Mouse (Mus musculus): ENCODE measurements around the gene Nup153. TPM values are rescaled to one million over a fixed set of nuclear protein-coding genes. Genes with fewer than 3 reads are reported as not detected.

Gene Nup153
- polyA plus RNA-seq, 1 experiment = 164 TPM

GRCm38 (mm10) chr13:46690559-46691241 is 37.0 kb downstream of the Nup153 start:
- H3K4me3 ChIP-seq (ENCODE audit: control insufficient read depth, insufficient read depth, low read length) = no peak overlapping the region
- TF ChIP-seq CTCF (IDR thresholded peaks at IDR 0.05; ENCODE audit: borderline replicate concordance, control insufficient read depth, extremely low read depth, insufficient read depth, low read length, poor library complexity) (no peak), POLR2A (IDR thresholded peaks at IDR 0.05; ENCODE audit: control insufficient read depth, extremely low read depth, insufficient read depth, low read length, poor library complexity) (no peak)
- no peaks in the 10 kb centered on the region for H3K27me3 ChIP-seq (ENCODE audit: control insufficient read depth, insufficient read depth, low read length)
- 55% methylated on average over 4 of the region's 4 CpGs for WGBS
- no peaks in the 10 kb centered on the region for H3K4me1 ChIP-seq (replicated peaks; ENCODE audit: control insufficient read depth, insufficient read depth, low read length)
- 0 out of 2 replicates have a peak overlapping the region, but pooled peaks have one; percentile 9 for H3K27ac ChIP-seq (ENCODE audit: control insufficient read depth, insufficient read depth, low read length)
- DNase-seq = peak; percentile 8
- H3K36me3 ChIP-seq (ENCODE audit: control insufficient read depth, insufficient read depth, low read length) = peaks cover 59% of the 10 kb centered on the region

GRCm38 (mm10) chr13:46683370-46683769 is 44.4 kb downstream of the Nup153 start:
- Histone ChIP-seq H3K36me3 (ENCODE audit: control insufficient read depth, insufficient read depth, low read length) (peaks cover 72% of the 10 kb centered on the region), H3K4me1 (replicated peaks; ENCODE audit: control insufficient read depth, insufficient read depth, low read length) (no peaks in the 10 kb centered on the region), H3K27me3 (ENCODE audit: control insufficient read depth, insufficient read depth, low read length) (no peaks in the 10 kb centered on the region), H3K4me3 (ENCODE audit: control insufficient read depth, insufficient read depth, low read length) (no peak overlapping the region), H3K27ac (ENCODE audit: control insufficient read depth, insufficient read depth, low read length) (no peak overlapping the region)
- TF ChIP-seq CTCF (IDR thresholded peaks at IDR 0.05; ENCODE audit: borderline replicate concordance, control insufficient read depth, extremely low read depth, insufficient read depth, low read length, poor library complexity) = no peak
- no peak for TF ChIP-seq POLR2A (IDR thresholded peaks at IDR 0.05; ENCODE audit: control insufficient read depth, extremely low read depth, insufficient read depth, low read length, poor library complexity)
- no peak for DNase-seq
- WGBS = 100% methylated on average over 1 of the region's 1 CpGs

- Histone ChIP-seq H3K27me3 (ENCODE audit: control insufficient read depth, insufficient read depth, low read length) (no peaks in the 10 kb centered on the region), H3K27ac (ENCODE audit: control insufficient read depth, insufficient read depth, low read length) (no peak overlapping the region), H3K4me1 (replicated peaks; ENCODE audit: control insufficient read depth, insufficient read depth, low read length) (no peaks in the 10 kb centered on the region), H3K36me3 (ENCODE audit: control insufficient read depth, insufficient read depth, low read length) (peaks cover 72% of the 10 kb centered on the region), H3K4me3 (ENCODE audit: control insufficient read depth, insufficient read depth, low read length) (no peak overlapping the region)
- DNase-seq = no peak
- TF ChIP-seq POLR2A (IDR thresholded peaks at IDR 0.05; ENCODE audit: control insufficient read depth, extremely low read depth, insufficient read depth, low read length, poor library complexity) (no peak), CTCF (IDR thresholded peaks at IDR 0.05; ENCODE audit: borderline replicate concordance, control insufficient read depth, extremely low read depth, insufficient read depth, low read length, poor library complexity) (no peak)
- 94% methylated on average over 2 of the region's 2 CpGs for WGBS
Observed at GRCm38 (mm10) chr13:46682921-46683320, 44.8 kb downstream of the Nup153 start.

- Histone ChIP-seq H3K27me3 (ENCODE audit: control insufficient read depth, insufficient read depth, low read length) (no peaks in the 10 kb centered on the region), H3K36me3 (ENCODE audit: control insufficient read depth, insufficient read depth, low read length) (peaks cover 66% of the 10 kb centered on the region), H3K4me3 (ENCODE audit: control insufficient read depth, insufficient read depth, low read length) (no peak overlapping the region), H3K4me1 (replicated peaks; ENCODE audit: control insufficient read depth, insufficient read depth, low read length) (no peaks in the 10 kb centered on the region), H3K27ac (ENCODE audit: control insufficient read depth, insufficient read depth, low read length) (no peak overlapping the region)
- no peak for TF ChIP-seq CTCF (IDR thresholded peaks at IDR 0.05; ENCODE audit: borderline replicate concordance, control insufficient read depth, extremely low read depth, insufficient read depth, low read length, poor library complexity)
- TF ChIP-seq POLR2A (IDR thresholded peaks at IDR 0.05; ENCODE audit: control insufficient read depth, extremely low read depth, insufficient read depth, low read length, poor library complexity) = no peak
- 87% methylated on average over 4 of the region's 4 CpGs for WGBS
- no peak for DNase-seq
Observed at GRCm38 (mm10) chr13:46677721-46678120, 50.0 kb downstream of the Nup153 start.

- Histone ChIP-seq H3K4me3 (ENCODE audit: control insufficient read depth, insufficient read depth, low read length) (no peak overlapping the region), H3K4me1 (replicated peaks; ENCODE audit: control insufficient read depth, insufficient read depth, low read length) (0 out of 2 replicates have a peak, but pooled peaks cover 3% of the 10 kb centered on the region), H3K27me3 (ENCODE audit: control insufficient read depth, insufficient read depth, low read length) (no peaks in the 10 kb centered on the region), H3K27ac (ENCODE audit: control insufficient read depth, insufficient read depth, low read length) (no peak overlapping the region), H3K36me3 (ENCODE audit: control insufficient read depth, insufficient read depth, low read length) (peaks cover 44% of the 10 kb centered on the region)
- TF ChIP-seq CTCF (IDR thresholded peaks at IDR 0.05; ENCODE audit: borderline replicate concordance, control insufficient read depth, extremely low read depth, insufficient read depth, low read length, poor library complexity) = no peak
- TF ChIP-seq POLR2A (IDR thresholded peaks at IDR 0.05; ENCODE audit: control insufficient read depth, extremely low read depth, insufficient read depth, low read length, poor library complexity) = no peak
- WGBS = 89% methylated on average over 2 of the region's 2 CpGs
- DNase-seq = no peak
Observed at GRCm38 (mm10) chr13:46674601-46675000, 53.1 kb downstream of the Nup153 start.

- no peak for TF ChIP-seq CTCF (IDR thresholded peaks at IDR 0.05; ENCODE audit: borderline replicate concordance, control insufficient read depth, extremely low read depth, insufficient read depth, low read length, poor library complexity)
- TF ChIP-seq POLR2A (IDR thresholded peaks at IDR 0.05; ENCODE audit: control insufficient read depth, extremely low read depth, insufficient read depth, low read length, poor library complexity) = no peak
- Histone ChIP-seq H3K4me1 (replicated peaks; ENCODE audit: control insufficient read depth, insufficient read depth, low read length) (0 out of 2 replicates have a peak, but pooled peaks cover 3% of the 10 kb centered on the region), H3K36me3 (ENCODE audit: control insufficient read depth, insufficient read depth, low read length) (peaks cover 24% of the 10 kb centered on the region), H3K4me3 (ENCODE audit: control insufficient read depth, insufficient read depth, low read length) (no peak overlapping the region), H3K27me3 (ENCODE audit: control insufficient read depth, insufficient read depth, low read length) (no peaks in the 10 kb centered on the region), H3K27ac (ENCODE audit: control insufficient read depth, insufficient read depth, low read length) (no peak overlapping the region)
- no peak for DNase-seq
- 77% methylated on average over 9 of the region's 9 CpGs for WGBS
Observed at GRCm38 (mm10) chr13:46670514-46670913, 57.2 kb downstream of the Nup153 start.

Measured in thymus, adult 2 months (tissue).